Mouse (Mus musculus) bone marrow macrophage, adult 2 months (primary cell): Measurements from ENCODE around the gene Crlf1.

Source experiments
- CTCF ChIP-seq: IDR thresholded peaks from 2 replicates; pipeline ENCODE4 v1.5.1; 2012; ENCODE audit warnings: low read depth, mild to moderate bottlenecking, low read length, moderate library complexity
- POLR2A ChIP-seq: IDR thresholded peaks from 2 replicates; pipeline ENCODE4 v1.6.1; 2012; ENCODE audit warnings: mild to moderate bottlenecking, low read depth, low read length, borderline replicate concordance

- TF ChIP-seq CTCF (no peak), POLR2A (no peak)
These were observed 9.6 kb downstream of the Crlf1 start for GRCm38 (mm10) chr8:70502540-70502939.
